Mouse (Mus musculus) midbrain, embryonic 12.5 days (tissue): ENCODE measurements at regions not wholly inside any gene's neighbourhood (a gene's known extent, or its start where the extent isn't known, plus 50 kb on each side); places are given as distances from the start of the nearest gene placed in this dataset.
"Not testable (repeated sequence)": the region's sequence is repeated elsewhere in the genome, so short reads cannot be mapped to it uniquely, and the experiment has no call there.

Experiments
- ATAC-seq: fragments of 200-750 bp; cut with Nextera tagmentation; 2 replicates; pipeline ENCODE4 v1.8.0; 2017; ENCODE audit warnings: low read depth, moderate TSS enrichment, moderate library complexity; ENCODE audit not compliant: low FRiP score
- H3K27ac ChIP-seq: fragments of 300-500 bp; sonication (generic); replicated peaks from 2 replicates; pipeline ENCODE4 v1.5.1; 2016; ENCODE audit warnings: mild to moderate bottlenecking
- H3K27me3 ChIP-seq: fragments of 300-500 bp; sonication (generic); 2 replicates; pipeline ENCODE4 v1.6.1; 2016; ENCODE audit warnings: mild to moderate bottlenecking
- H3K36me3 ChIP-seq: fragments of 300-500 bp; sonication (generic); 2 replicates; pipeline ENCODE4 v1.6.1; 2016
- H3K4me1 ChIP-seq: fragments of 300-500 bp; sonication (generic); 2 replicates; pipeline ENCODE4 v1.6.1; 2016
- H3K4me2 ChIP-seq: fragments of 300-500 bp; sonication (generic); replicated peaks from 2 replicates; pipeline ENCODE4 v1.6.1; 2016; ENCODE audit warnings: mild to moderate bottlenecking, moderate library complexity
- H3K4me3 ChIP-seq: fragments of 300-500 bp; sonication (generic); 2 replicates; pipeline ENCODE4 v1.5.1; 2016; ENCODE audit warnings: mild to moderate bottlenecking
- H3K9ac ChIP-seq: fragments of 300-500 bp; sonication (generic); replicated peaks from 2 replicates; pipeline ENCODE4 v1.6.1; 2016; ENCODE audit warnings: mild to moderate bottlenecking, moderate library complexity
- H3K9me3 ChIP-seq: fragments of 300-500 bp; sonication (generic); 2 replicates; pipeline ENCODE4 v1.6.1; 2016; ENCODE audit warnings: mild to moderate bottlenecking
- WGBS: fragments of 180-500 bp; shearing (Covaris S2); methylation state at CpG from one replicate; pipeline ENCODE4 v1.1.7; 2016; 5-methylcytosine and 5-hydroxymethylcytosine counted together

GRCm38 (mm10) chr15:60333573-60334306 is 317.3 kb upstream of the 4933412E24Rik start:
- Histone ChIP-seq H3K27me3 (no peaks in the 10 kb centered on the region), H3K4me2 (no peak overlapping the region), H3K9me3 (no peaks in the 10 kb centered on the region), H3K4me3 (no peak overlapping the region), H3K4me1 (no peaks in the 10 kb centered on the region), H3K27ac (no peak overlapping the region), H3K9ac (no peak overlapping the region), H3K36me3 (no peaks in the 10 kb centered on the region)
- WGBS = 78% methylated on average over 5 of the region's 5 CpGs
- ATAC-seq = no peak

GRCm38 (mm10) chr15:60317577-60317976 is 301.2 kb upstream of the 4933412E24Rik start:
- H3K27me3 ChIP-seq = no peaks in the 10 kb centered on the region
- no peak for ATAC-seq
- 95% methylated on average over 2 of the region's 2 CpGs for WGBS
- no peaks in the 10 kb centered on the region for H3K36me3 ChIP-seq
- H3K4me1 ChIP-seq = no peaks in the 10 kb centered on the region
- no peak overlapping the region for H3K27ac ChIP-seq
- no peak overlapping the region for H3K9ac ChIP-seq
- no peaks in the 10 kb centered on the region for H3K9me3 ChIP-seq
- no peak overlapping the region for H3K4me2 ChIP-seq
- no peak overlapping the region for H3K4me3 ChIP-seq

- Histone ChIP-seq H3K9me3 (no peaks in the 10 kb centered on the region), H3K27me3 (no peaks in the 10 kb centered on the region), H3K27ac (no peak overlapping the region), H3K36me3 (no peaks in the 10 kb centered on the region), H3K4me2 (no peak overlapping the region), H3K4me3 (no peak overlapping the region), H3K9ac (no peak overlapping the region), H3K4me1 (peaks cover 3% of the 10 kb centered on the region; the same call in 1 of the 2 replicates)
- 76% methylated on average over 5 of the region's 5 CpGs for WGBS
- no peak for ATAC-seq
Measured at GRCm38 (mm10) chr15:60315210-60315609, 298.8 kb upstream of the 4933412E24Rik start.

GRCm38 (mm10) chr15:60309909-60310308 is 293.5 kb upstream of the 4933412E24Rik start:
- ATAC-seq = no peak
- H3K4me2 ChIP-seq = no peak overlapping the region
- WGBS = 92% methylated on average over 3 of the region's 3 CpGs
- no peaks in the 10 kb centered on the region for H3K36me3 ChIP-seq
- no peak overlapping the region for H3K9ac ChIP-seq
- H3K4me3 ChIP-seq = no peak overlapping the region
- peaks cover 3% of the 10 kb centered on the region; the same call in 1 of the 2 replicates for H3K4me1 ChIP-seq
- no peaks in the 10 kb centered on the region for H3K9me3 ChIP-seq
- H3K27me3 ChIP-seq = no peaks in the 10 kb centered on the region
- H3K27ac ChIP-seq = no peak overlapping the region

- ATAC-seq = no peak
- no peak overlapping the region for H3K27ac ChIP-seq
Measured at GRCm38 (mm10) chr15:60308968-60309367, 292.6 kb upstream of the 4933412E24Rik start.

GRCm38 (mm10) chr15:60308126-60308525 is 291.7 kb upstream of the 4933412E24Rik start:
- Histone ChIP-seq H3K4me3 (no peak overlapping the region), H3K9ac (no peak overlapping the region), H3K4me2 (no peak overlapping the region), H3K27ac (no peak overlapping the region), H3K27me3 (no peaks in the 10 kb centered on the region), H3K4me1 (peaks cover 3% of the 10 kb centered on the region; the same call in 1 of the 2 replicates), H3K9me3 (no peaks in the 10 kb centered on the region), H3K36me3 (no peaks in the 10 kb centered on the region)
- 89% methylated on average over 2 of the region's 2 CpGs for WGBS
- no peak for ATAC-seq

More at GRCm38 (mm10) chr15:60308968-60309367, 292.6 kb upstream of the 4933412E24Rik start:
- Histone ChIP-seq H3K9ac (no peak overlapping the region), H3K9me3 (no peaks in the 10 kb centered on the region), H3K27me3 (no peaks in the 10 kb centered on the region), H3K4me1 (peaks cover 3% of the 10 kb centered on the region; the same call in 1 of the 2 replicates), H3K4me2 (no peak overlapping the region), H3K36me3 (no peaks in the 10 kb centered on the region), H3K4me3 (no peak overlapping the region)
- WGBS = 62% methylated on average over 1 of the region's 1 CpGs

- no peak overlapping the region for H3K9ac ChIP-seq
- ATAC-seq = no peak
- H3K4me3 ChIP-seq = no peak overlapping the region
- H3K4me2 ChIP-seq = no peak overlapping the region
- no peaks in the 10 kb centered on the region for H3K27me3 ChIP-seq
- no peaks in the 10 kb centered on the region for H3K4me1 ChIP-seq
- H3K36me3 ChIP-seq = no peaks in the 10 kb centered on the region
- H3K27ac ChIP-seq = no peak overlapping the region
- H3K9me3 ChIP-seq = no peaks in the 10 kb centered on the region
- 37% methylated on average over 4 of the region's 4 CpGs for WGBS
Measured at GRCm38 (mm10) chr15:60303501-60303900, 287.1 kb upstream of the 4933412E24Rik start.

GRCm38 (mm10) chr15:60301939-60302338 is 285.5 kb upstream of the 4933412E24Rik start:
- Histone ChIP-seq H3K4me2 (no peak overlapping the region), H3K27ac (no peak overlapping the region), H3K9me3 (no peaks in the 10 kb centered on the region), H3K4me1 (no peaks in the 10 kb centered on the region), H3K9ac (no peak overlapping the region), H3K27me3 (no peaks in the 10 kb centered on the region), H3K4me3 (no peak overlapping the region), H3K36me3 (no peaks in the 10 kb centered on the region)
- no peak for ATAC-seq
- WGBS = 84% methylated on average over 4 of the region's 4 CpGs

GRCm38 (mm10) chr15:60285321-60285720 is 268.9 kb upstream of the 4933412E24Rik start:
- Histone ChIP-seq H3K9me3 (no peaks in the 10 kb centered on the region), H3K4me1 (no peaks in the 10 kb centered on the region), H3K4me3 (no peak overlapping the region), H3K4me2 (no peak overlapping the region), H3K9ac (no peak overlapping the region), H3K27ac (no peak overlapping the region), H3K36me3 (no peaks in the 10 kb centered on the region), H3K27me3 (no peaks in the 10 kb centered on the region)
- no peak for ATAC-seq
- 32% methylated on average over 4 of the region's 4 CpGs for WGBS

GRCm38 (mm10) chr15:60280378-60280777 is 264.0 kb upstream of the 4933412E24Rik start:
- Histone ChIP-seq H3K9me3 (no peaks in the 10 kb centered on the region), H3K4me1 (no peaks in the 10 kb centered on the region), H3K27me3 (no peaks in the 10 kb centered on the region), H3K27ac (no peak overlapping the region), H3K4me3 (no peak overlapping the region), H3K9ac (no peak overlapping the region), H3K36me3 (no peaks in the 10 kb centered on the region), H3K4me2 (no peak overlapping the region)
- 57% methylated on average over 2 of the region's 2 CpGs for WGBS
- ATAC-seq = peak; percentile 34; the same call in 1 of the 2 replicates

- not testable (repeated sequence) for ATAC-seq, H3K4me3 ChIP-seq, H3K36me3 ChIP-seq, H3K4me2 ChIP-seq, H3K9ac ChIP-seq, H3K9me3 ChIP-seq, H3K27me3 ChIP-seq, H3K4me1 ChIP-seq, H3K27ac ChIP-seq
Measured at GRCm38 (mm10) chr15:60253661-60254060, 237.2 kb upstream of the 4933412E24Rik start.

GRCm38 (mm10) chr15:60226335-60226938 is 210.0 kb upstream of the 4933412E24Rik start:
- Histone ChIP-seq H3K4me2 (no peak overlapping the region), H3K9me3 (no peaks in the 10 kb centered on the region), H3K27ac (no peak overlapping the region), H3K4me3 (no peak overlapping the region), H3K27me3 (no peaks in the 10 kb centered on the region), H3K9ac (no peak overlapping the region), H3K4me1 (no peaks in the 10 kb centered on the region), H3K36me3 (no peaks in the 10 kb centered on the region)
- WGBS = 74% methylated on average over 4 of the region's 4 CpGs
- no peak for ATAC-seq
